Mouse (Mus musculus) MN1 (cell line): ENCODE results near the gene Hjurp.
A peak's percentile ranks its signal among the peaks of the same experiment; 100 is the strongest.

Source experiments
- DNase-seq: peaks from one replicate; pipeline ENCODE4 v3.0.0-alpha.2; 2016; ENCODE audit warnings: low spot score

Gene Hjurp

DNA sequence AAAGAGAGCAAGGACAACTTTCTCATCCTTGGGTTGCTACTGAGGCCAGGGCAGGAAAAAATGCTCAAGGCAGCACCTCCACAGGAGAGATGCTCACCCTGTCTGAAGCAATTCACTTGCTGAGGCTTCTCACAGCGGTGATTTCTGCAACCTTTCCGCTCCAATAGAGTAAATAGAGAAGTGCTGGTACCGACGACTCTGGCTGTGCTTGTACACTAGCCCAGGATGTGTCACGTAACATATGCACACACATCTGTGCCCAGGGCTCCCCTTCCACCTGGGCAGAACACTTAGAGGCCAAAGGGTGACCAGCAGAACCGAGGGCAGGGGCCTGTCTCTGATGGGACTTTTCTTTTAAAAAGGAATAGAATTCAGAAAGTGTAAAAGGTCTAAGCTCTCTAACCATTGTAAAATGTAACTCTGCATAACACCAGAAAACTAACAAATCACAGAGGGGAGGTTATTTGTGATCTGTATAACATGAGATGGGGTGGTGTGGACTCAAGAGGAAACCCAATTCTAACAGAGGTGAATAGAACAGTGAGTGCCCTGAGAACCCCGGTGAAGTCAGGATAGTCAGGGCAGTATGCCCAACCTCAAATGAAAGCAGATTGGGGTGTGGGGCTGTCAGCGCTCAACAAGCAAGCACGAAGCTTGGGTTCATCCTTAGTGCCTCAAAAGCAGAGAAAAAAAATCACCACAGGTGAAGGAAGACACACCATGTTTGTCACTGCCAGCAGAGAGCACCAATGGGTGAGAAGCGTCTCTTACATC, 16.6 kb downstream of the Hjurp start:
- DNase-seq: no peak

DNA sequence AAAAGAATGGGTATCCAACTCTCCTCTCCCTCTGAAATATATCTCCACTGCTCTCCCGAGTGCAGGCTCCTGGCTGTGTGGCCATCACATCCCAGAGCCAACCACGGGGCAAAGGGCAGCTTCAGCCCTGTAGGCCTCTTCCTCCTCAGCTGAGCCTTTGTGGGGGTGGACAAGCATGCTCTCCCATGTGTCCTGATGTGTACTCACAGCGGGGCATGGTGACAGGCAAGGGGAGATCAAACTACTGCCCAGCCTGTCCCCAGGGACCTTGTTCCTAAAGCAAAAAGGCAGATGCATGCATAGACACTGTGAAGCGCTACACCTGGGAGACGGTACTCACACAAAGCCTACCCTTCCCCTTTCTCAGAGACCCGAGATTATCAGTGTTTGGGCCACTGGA, 17.3 kb downstream of the Hjurp start:
- DNase-seq: peak; percentile 77

DNA sequence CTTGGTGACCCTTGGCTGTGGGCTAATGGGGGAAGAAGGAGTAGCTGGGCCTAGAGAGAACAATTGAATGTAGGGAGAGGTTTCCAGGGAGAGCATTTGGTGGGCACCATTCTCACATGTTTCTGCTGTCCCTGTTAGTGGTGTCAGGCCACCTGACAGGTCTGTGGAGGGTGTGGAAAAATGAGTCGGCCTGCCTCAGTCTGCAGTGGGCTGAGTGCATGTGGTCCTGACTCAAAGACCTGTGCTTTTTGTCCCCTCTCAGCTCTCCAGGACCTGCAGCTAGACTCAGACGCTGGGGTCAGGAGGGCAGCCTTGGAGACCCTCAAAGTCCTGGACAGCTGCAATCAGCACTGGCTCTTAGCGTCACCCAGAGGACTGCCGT, 17.8 kb downstream of the Hjurp start:
- DNase-seq: no peak

DNA sequence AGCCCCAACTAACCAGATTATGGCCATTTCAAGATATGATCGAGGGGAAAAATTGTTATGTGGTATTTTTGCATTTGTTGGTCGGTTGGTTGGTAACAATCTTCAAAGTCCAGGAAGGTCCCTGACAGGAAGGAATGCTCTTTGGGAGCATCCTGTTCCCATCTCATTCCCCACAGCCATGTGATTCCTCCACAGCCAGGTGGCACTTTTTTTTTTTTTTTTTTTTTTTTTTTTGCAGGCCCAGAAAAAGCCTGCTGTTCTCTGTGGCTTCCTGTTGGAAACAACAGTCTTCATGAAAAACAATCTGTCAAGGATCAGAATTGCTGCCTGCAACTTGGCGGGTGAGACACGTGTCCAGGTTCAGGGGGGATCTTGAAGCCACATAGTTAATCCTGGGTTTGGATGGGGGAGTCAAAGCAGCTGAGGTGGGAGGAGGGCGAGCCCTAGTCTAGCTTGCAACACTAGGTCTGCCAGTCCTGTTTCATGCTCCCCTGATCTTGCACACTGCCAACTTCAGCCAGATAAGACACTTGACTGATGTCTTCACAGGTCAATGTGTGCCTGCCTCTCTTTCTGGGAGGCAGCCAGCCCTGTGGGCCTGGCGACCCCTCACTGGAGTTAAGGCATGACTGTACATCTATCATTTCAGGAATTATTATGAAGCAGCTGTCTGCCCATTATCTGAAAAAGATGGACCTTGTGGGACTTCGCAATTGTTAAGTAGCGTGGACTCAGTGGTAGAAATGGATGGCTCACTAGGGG, 18.4 kb downstream of the Hjurp start:
- no peak for DNase-seq

DNA sequence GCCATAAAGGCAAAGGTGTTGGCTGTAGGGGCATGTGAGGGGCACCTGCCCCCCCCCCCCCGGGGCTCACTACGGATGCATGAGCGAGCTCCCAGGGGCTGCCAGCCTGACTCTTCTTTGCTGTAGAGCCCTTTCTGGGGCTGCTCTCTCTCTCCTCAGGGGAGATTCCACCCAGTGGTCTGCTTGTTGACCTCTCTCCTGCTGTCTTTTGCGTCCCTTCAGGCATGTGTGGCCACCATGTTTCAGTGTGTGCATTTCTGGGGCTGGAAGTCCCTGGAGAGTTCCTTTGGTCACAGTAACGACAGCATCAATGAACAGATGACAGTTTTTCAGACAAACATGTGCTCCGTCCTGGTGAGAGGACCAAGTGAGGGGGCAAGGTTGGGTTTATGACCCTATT, 19.1 kb downstream of the Hjurp start:
- DNase-seq: no peak

DNA sequence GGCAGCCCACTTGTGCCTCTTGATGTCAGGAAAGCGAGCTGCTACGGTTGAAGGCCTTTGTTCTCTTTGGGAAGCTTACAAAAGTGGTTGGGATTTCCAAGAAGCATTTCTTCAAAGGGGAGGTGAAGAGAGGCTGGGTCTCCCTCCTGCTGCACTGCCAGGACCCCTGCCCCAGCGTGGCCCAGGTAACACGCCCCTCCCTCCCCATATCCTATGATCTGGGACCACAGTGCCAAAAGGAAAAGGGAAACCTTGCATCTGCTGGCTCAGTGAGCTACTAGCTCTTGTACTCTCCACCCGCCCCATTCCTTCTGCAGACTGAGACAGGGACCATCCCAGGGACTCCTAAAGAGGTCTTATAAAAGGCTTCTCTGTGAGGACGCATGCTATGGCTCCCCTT, 19.8 kb downstream of the Hjurp start:
- no peak for DNase-seq

DNA sequence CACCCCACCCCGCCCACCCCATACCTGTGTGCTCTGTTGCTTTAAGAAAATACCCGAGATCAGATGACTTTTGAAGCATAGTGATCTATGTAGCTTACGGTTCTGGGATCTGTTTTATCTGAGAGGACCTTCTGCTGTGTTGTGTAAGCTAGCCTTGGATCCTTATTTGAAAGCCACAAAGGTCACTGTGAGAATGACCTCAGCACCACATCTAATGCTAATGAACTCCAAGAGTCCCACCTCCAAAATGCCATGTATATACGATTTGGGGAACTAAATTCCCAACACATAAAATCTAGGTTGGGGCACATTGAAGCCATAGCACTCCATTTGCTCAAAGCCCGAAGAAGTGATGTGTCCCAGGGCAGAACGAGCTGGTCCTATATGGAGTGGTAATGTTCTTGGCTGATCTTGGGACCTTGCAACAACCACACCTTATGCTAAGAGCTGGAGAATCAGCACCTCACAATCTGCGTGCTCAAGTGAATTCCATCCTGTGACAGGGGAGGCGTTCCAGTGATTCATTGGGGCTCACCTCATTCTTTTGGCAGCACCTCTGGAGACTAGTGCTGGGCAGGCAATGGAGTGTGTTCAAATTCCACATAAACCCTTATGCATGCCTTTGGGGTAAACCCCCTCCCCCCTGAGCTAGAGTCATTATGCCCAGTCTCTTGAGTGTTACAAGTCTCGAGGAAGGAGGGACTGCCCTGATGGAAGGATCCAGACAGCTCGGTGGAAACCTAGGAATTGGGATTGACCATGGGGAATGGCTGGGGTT, 20.4 kb downstream of the Hjurp start:
- no peak for DNase-seq

DNA sequence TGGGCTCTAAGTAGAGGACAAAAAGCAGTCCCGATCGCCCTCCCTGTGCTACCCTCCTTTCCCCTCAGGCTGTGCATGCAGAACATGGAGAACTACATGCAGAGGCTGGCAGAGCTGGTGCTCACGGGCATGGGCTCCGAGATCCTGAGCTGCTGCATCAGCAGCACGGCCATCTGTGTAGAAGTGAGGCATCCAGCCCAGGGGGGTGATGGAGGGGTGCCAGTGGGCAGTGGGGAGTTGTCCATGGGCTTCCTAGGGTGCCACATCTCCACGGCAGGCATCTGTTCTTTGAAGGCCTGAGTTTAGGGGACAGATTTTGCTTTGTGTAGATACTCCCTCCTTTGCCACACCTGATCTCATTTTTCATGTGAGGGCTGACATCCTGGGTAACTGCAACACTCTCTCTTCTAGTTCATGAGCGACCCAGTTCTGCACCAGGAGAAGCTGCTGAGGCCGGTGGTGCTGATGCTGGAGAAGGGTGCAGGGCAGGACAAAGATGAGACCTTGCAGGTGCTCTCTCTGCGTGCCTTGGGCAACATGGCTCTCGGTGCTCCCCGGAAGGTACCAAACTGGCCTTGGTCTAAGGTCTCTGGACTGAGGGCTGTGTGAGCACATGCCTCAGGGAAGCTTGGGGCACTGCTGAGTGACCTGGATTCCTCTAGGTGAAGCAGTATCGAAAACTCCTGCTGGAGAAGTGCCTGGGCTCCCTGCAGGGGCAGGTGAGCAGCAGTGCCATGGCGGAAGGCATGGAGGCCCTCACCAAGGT, 21.3 kb downstream of the Hjurp start:
- DNase-seq: no peak

DNA sequence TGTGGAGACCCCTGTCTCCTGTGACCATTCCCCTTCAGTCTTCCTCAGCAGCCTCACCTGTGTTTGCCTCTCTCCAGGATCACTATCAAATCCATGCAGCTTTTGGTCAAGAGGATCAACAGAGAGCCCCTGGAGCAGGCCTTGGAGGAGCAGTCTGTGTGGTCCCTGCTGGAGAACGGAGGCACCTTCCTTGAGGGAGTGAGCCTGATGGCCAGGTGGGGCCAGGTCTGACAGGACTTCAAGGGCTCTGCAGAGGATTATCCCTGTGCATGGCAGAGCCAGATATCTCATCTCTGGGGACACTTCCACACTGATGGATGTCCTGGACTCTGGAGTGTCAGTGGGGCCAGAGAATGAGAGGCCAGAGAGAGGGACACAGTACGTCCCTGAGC, 22.0 kb downstream of the Hjurp start:
- DNase-seq: no peak

DNA sequence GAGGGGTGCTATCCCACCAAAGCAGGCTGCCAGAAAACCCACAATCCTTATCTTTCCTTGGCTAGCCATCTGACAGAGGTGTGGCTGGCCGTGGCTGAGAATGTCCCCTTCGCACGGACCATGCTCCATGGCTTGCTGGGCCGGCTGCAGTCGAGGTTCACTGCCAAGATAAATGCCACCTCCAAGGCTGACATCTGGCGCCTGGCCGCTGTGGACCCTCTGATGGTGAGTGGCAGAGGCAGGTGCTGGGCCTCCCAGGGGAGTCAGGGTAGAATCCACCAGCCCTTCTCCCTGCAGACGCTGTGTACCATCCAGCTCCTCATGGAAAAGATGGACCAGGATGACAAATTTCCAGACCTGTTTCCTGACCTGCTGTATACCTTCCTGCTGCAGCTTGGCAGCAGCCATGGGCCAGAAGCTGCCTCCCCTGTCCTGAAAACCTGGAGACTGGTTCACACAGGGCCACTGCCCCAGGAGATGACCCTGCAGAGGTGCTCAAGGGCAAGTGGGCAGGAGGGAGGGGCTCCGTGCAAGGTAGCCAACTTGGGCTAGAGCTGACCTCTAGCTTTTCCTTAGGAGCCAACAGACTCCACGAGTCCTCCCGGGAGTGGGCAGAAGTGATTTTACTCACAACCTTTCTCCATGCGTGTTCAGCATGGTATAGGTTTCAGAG, 22.5 kb downstream of the Hjurp start:
- DNase-seq: peak; percentile 63

DNA sequence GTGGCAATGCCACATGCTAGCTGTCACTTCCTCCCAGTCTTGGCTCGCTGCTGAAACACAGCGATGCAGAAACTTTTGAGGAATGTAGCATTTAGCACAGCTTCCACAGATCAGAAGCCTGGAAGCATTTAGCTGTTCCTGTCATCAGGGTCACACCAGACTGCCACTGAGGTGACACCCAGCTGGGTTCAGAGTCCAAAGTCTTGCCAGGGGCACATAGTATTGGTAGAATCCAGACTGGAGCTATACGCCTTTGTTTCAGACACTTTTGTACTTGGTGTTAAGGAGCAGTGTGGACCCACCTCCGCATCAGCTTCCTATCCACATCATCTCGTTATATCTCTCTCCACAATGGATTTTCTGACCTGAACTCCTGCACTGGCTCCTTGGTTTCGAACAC, 23.9 kb downstream of the Hjurp start:
- DNase-seq: no peak

DNA sequence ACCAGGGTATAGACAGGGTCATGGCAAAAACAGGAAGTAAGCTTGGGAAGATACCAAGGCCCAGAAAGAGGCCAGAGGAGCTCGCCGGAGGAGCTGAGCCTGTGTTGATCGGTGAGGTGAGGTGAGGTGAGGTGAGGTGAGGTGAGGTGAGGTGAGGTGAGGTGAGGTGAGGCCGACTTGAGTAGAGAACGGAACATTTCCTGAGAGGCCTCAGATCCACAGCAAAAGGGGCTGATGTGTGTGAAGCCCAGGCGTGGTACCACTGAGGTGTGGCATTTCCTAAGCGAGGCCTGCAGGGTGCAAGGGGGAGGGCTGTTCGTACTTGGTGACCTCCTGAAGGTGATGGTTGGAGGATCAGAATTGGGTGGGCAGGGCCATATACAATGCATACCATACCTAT, 24.3 kb downstream of the Hjurp start:
- DNase-seq: no peak

DNA sequence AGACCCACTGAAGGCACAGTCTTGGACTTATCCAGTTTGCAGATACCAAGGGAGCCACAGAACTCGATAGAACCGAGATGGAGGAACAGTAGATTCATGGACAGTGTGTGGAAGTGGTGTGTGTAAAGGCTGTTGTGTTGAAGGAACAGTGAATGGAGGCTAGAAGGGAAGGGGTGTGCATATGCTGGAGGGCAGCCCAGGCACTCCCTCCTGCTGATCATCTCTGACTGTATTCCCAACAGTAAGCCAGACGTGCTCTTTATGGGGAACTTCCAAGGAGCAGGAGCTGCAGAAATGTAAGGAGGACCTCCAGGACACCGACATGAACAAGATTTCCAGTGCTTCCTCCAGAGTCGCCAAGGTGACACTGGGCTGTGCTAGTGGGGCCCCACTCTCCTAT, 27.4 kb downstream of the Hjurp start:
- DNase-seq: no peak

DNA sequence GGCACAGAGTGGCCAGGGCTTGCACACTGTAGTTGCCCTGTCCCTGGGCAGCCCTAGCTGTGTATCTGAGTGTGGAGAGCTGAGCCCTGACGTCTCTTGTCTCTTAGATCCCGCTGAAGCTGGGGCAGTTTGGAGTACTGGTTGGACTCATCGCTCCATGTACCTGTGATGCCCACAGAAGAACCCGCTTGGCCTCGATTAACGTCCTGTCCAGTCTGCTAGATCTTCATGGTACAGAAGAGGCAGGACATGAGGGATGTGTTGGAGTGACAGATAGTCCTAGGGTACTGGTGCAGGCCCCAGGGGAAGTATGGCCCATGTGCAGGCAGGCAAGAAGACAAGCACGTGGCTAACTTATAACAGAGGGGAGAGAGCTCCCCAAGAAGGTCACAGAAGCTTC, 27.8 kb downstream of the Hjurp start:
- DNase-seq: no peak

DNA sequence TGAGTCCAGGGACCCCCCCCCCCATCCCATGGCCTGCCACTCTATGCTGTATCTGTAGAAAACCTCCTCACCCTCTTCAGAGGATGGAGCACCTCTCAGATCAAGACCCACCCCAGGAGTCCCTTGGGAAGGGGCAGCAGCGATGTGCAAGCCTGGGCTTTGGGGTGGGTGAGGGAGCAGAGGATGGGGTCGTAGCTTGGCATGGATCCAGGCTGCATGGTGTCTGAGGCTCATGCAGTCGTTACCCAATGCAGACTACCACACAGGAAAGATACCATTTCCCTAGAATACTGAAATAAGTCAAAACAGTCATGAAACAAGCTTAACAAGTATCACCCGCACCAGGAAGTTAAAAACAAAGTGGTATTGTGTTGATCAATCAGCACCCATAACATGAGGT, 28.8 kb downstream of the Hjurp start:
- DNase-seq: no peak

DNA sequence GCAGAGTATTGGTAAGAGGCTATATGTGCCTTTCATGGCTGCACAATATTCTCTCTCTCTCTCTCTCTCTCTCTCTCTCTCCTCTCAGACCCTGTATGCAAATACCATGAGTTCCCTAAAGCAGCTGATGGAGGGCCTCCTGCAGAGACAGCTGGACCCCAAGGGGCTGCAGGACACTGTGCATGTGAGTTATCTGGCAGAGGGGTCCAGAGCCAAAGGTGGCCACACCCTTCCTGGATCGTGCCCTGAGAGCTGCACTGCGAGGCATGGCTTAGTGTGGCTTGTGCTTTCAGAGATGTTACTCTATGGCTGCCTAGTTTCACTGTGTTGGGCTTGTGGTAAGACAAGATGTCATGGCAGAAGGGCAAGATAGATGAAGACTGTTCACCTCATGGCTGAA, 29.8 kb downstream of the Hjurp start:
- DNase-seq: no peak

DNA sequence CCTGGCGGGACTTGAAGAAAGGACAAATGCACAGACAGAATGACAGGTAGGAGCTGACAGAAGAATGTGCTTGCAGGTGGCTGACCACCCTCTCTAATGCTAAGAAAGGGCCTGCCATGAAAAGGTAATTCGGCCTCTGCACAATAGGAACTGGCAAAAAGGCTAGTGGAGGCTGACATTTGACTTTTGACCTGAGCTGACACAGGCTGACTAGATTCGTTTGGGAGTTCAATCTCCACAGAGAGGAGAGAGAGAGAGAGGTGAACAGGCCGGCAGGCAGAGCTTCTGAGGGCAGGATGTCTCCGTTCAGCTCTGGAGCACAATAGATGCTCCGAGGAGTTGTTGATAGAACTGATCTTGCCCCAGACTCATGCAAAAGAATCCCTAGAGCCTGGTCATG, 31.0 kb downstream of the Hjurp start:
- no peak for DNase-seq

DNA sequence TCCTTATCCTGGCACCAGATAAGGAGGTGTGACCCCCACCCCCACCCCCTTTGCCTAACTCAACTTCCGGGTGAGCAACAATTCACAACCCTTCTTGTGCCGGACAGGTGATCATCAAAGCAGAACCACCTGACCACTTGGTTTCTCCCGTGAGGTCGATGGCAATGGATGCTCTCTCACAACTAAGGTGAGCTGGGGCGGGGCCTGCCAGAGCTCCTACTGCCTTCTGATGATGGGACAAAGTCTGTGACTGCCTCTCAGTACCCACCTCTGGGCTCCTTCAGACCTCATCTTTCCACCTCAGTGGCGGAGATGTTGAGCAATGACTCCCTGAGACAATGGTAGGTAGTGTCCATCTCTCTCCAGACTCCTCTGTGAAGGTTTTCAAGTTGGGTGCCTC, 31.6 kb downstream of the Hjurp start:
- DNase-seq: no peak

DNA sequence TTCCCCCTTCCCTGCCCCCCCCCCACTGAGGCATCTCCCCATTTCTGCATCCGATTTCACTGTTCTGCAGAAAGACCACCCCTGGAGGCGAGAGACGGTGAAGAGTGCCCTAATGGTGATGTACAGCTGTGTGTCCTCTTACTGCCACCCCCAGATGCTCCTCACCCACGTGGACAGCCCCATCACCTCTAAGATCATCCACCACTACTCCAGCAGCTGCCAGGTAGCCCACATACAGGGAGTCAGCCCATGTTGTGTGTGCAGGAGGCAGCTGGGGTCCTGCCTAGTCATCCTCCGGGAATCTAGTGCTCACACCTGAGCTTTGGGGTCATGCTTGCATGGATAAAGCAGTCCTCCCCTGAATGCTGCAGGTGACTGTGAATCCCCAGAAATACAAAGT, 33.6 kb downstream of the Hjurp start:
- DNase-seq: no peak

DNA sequence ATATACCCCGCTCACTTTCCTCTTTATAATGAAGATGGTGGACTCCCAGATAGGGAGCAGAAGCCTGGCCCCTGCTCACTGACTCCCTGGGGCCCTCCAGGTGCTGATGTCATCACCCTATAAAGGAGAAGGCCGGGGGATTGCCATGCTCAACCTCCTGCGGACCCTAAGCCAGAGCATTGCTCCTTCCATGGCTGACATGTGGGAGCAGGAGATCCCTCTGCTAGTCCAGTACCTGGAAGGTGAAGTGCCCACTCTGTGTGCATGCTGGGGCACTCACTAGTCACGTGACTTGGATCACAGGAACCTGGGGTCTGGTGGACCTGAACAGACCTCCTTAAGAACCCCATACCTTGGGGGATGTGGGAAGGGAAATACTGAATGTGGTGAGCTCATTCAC, 36.9 kb downstream of the Hjurp start:
- DNase-seq: no peak

DNA sequence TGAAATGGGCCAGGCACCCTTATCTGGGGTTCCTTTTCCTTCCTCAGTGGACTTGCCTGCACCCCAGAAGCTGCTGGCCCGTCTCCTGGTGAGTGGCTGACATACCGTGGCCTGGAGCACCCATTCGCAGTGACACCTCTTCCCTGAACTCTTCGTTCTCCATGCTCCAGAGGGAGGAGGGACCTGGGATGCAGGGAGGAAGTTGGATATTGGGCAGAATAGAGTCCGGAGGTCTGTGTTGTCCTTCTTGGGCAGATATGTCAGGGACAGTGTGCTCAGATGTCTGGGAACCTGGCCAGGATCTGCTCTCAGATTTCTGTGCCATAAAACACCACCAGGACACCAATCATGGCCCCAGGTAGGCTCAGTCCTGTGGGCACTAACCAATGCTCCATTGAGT, 37.4 kb downstream of the Hjurp start:
- DNase-seq: no peak

DNA sequence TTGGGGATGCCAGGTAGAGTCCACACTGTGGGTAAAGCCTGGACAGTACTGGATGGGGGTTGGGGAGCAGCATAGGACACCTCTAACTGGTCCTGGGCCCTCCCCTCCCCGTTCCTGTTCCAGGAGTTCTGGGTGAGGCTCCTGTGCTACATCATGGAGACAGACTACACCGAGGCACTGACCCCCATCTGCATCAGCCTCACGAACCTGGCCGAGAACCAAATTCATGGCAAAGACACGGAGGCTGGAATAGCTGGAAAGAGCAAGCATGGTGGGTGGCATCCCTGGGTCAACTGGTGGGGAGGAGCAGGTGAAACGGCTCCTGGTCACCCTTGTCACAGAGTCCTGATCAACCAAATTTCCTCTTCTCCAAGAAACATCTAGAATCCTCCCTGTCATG, 38.7 kb downstream of the Hjurp start:
- DNase-seq: no peak
